Mouse (Mus musculus) retina, postnatal 1 day (tissue): ENCODE data around the gene 4921504E06Rik.

Experiments
- DNase-seq: peaks from one replicate; pipeline ENCODE4 v3.0.0-alpha.2; 2012

The 4921504E06Rik gene

GRCm38 (mm10) chr2:19416066-19416465 is 137.6 kb downstream of the 4921504E06Rik start:
- DNase-seq: no peak

GRCm38 (mm10) chr2:19415063-19415521 is 138.6 kb downstream of the 4921504E06Rik start:
- DNase-seq: peak; percentile 91

DNA sequence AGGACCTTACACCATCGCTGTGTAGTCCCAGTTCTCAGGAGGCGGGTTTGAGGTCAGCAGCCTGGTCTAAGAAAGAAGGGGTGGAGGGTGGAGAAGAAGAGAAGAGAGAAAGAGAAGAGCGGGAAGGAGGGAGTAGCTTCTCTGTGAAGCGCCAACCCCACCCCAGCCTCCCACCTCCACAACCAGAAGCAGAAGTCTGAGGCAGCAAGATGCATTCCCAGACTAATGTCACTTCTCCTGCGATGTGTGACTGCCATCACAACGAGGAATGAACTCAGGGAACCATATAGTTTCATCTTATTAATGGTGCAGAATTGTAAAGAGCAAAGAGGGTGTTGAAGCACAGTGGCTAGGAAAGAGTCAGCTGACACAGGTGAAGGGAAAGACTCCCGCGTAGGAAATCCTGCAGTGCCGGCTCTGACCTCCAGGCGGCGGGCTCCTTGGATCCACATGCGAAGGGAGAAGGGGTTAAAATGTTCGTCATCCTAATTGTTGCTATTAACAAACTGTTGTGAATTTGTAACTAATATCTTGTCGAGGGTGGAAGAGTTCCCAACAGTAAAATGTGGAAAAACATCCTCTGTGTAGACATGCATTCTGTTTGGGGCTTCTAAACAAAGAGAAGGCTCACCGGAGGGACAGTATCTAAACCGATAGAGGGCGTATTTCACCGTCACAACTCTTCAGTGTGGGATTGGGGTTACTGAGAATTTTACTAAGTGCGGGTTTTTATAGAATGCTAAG is 139.3 kb downstream of the 4921504E06Rik start:
- peak; percentile 75 for DNase-seq
